Mouse (Mus musculus) limb, embryonic 14.5 days (tissue): Measurements from ENCODE around the gene Kat6b. TPM values are rescaled to one million over a fixed set of nuclear protein-coding genes. Genes with fewer than 3 reads are reported as not detected.
A peak's percentile ranks its signal among the peaks of the same experiment; 100 is the strongest.

Experiments
- ATAC-seq: fragments of 200-750 bp; cut with Nextera tagmentation; 2 replicates; pipeline ENCODE4 v1.8.0; 2017; ENCODE audit warnings: low read depth, moderate number of reproducible peaks, moderate TSS enrichment; ENCODE audit not compliant: low FRiP score
- DNase-seq: peaks from one replicate; pipeline ENCODE4 v3.0.0-alpha.2; 2015; ENCODE audit warnings: low spot score
- H3K27ac ChIP-seq: fragments of 300-500 bp; sonication (generic); replicated peaks from 2 replicates; pipeline ENCODE4 v1.5.1; 2014; ENCODE audit warnings: low read depth, mild to moderate bottlenecking, low read length, moderate library complexity, mixed read lengths
- H3K27me3 ChIP-seq: fragments of 300-500 bp; sonication (generic); 2 replicates; pipeline ENCODE4 v1.6.1; 2014; ENCODE audit warnings: low read length, mixed read lengths; ENCODE audit not compliant: control insufficient read depth, insufficient read depth
- H3K36me3 ChIP-seq: fragments of 300-500 bp; sonication (generic); 2 replicates; pipeline ENCODE4 v1.6.1; 2014; ENCODE audit warnings: mild to moderate bottlenecking, low read length, moderate library complexity, mixed read lengths; ENCODE audit not compliant: control insufficient read depth, insufficient read depth
- H3K4me1 ChIP-seq: fragments of 300-500 bp; sonication (generic); 2 replicates; pipeline ENCODE4 v1.6.1; 2014; ENCODE audit warnings: antibody characterized with exemption, low read length, mixed read lengths; ENCODE audit not compliant: control insufficient read depth, insufficient read depth
- H3K4me2 ChIP-seq: fragments of 300-500 bp; sonication (generic); replicated peaks from 2 replicates; pipeline ENCODE4 v1.6.1; 2014; ENCODE audit warnings: low read depth, mild to moderate bottlenecking, low read length, moderate library complexity; ENCODE audit not compliant: severe bottlenecking
- H3K4me3 ChIP-seq: fragments of 300-500 bp; sonication (generic); replicated peaks from 2 replicates; pipeline ENCODE4 v1.5.1; 2014; ENCODE audit warnings: low read length
- H3K9ac ChIP-seq: fragments of 300-500 bp; sonication (generic); 2 replicates; pipeline ENCODE4 v1.6.1; 2014; ENCODE audit warnings: mild to moderate bottlenecking, low read depth, low read length, moderate library complexity; ENCODE audit not compliant: severe bottlenecking
- H3K9me3 ChIP-seq: fragments of 300-500 bp; sonication (generic); 2 replicates; pipeline ENCODE4 v1.6.1; 2016; ENCODE audit warnings: low read length; ENCODE audit not compliant: control insufficient read depth
- POLR2A ChIP-seq: fragments of 200-500 bp; IDR thresholded peaks from 2 replicates; pipeline ENCODE4 v1.8.0; 2012; ENCODE audit warnings: inconsistent platforms, mild to moderate bottlenecking, moderate library complexity, borderline replicate concordance; ENCODE audit not compliant: insufficient read depth, insufficient read length; ENCODE audit errors: extremely low read depth
- WGBS: fragments of 180-500 bp; shearing (Covaris S2); extraction: QIAGEN DNeasy Blood & Tissue Kit; methylation state at CpG from one replicate; pipeline ENCODE4 v1.1.7; 2014; 5-methylcytosine and 5-hydroxymethylcytosine counted together
- polyA plus RNA-seq, 2 experiments: library from polyadenylated mRNA; depleted of rRNA in 1 of 2; stranded (reverse) in 1 of 2; unstranded in 1 of 2; fragments of >200 nt; fragmentation: Nextera tagmentation in 1 of 2; extraction: Ambion mirVana in 1 of 2; gene quantifications; 2 replicates each; pipeline versions ENCODE4 v1.2.1 to v1.2.3; 2012 to 2014

The Kat6b gene
- polyA plus RNA-seq, 2 experiments, result 26.0 to 35.5 TPM

DNA sequence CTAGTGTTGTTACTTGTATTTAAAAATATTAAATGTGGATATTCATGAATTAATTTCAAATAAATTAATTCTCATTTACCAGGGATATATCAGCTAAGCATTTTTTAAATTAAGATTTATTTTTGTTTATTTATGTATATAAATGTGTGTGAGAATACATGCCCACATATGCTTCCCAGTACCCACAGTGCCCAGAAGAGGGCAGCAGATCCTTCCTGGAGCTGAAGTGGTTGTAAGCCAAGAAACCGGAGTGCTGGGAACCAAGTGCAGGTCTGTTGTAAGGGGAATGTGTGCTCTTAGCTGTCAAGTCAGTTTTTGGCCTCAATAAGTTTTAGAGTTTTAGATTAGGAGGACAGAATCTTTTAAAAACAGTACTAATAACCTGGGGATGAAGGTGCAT is 110.9 kb downstream of the Kat6b start:
- no peaks in the 10 kb centered on the region for H3K27me3 ChIP-seq
- H3K27ac ChIP-seq, result no peak overlapping the region; the same call in 1 of the 2 replicates
- no peaks in the 10 kb centered on the region for H3K36me3 ChIP-seq
- TF ChIP-seq POLR2A, result no peak
- ATAC-seq (no peak), DNase-seq (no peak)
- no peak overlapping the region for H3K4me3 ChIP-seq
- H3K4me2 ChIP-seq, result no peak overlapping the region
- no peaks in the 10 kb centered on the region for H3K9me3 ChIP-seq
- peaks cover 26% of the 10 kb centered on the region for H3K4me1 ChIP-seq
- WGBS, result 97% methylated on average over 1 of the region's 1 CpGs
- no peak overlapping the region for H3K9ac ChIP-seq

DNA sequence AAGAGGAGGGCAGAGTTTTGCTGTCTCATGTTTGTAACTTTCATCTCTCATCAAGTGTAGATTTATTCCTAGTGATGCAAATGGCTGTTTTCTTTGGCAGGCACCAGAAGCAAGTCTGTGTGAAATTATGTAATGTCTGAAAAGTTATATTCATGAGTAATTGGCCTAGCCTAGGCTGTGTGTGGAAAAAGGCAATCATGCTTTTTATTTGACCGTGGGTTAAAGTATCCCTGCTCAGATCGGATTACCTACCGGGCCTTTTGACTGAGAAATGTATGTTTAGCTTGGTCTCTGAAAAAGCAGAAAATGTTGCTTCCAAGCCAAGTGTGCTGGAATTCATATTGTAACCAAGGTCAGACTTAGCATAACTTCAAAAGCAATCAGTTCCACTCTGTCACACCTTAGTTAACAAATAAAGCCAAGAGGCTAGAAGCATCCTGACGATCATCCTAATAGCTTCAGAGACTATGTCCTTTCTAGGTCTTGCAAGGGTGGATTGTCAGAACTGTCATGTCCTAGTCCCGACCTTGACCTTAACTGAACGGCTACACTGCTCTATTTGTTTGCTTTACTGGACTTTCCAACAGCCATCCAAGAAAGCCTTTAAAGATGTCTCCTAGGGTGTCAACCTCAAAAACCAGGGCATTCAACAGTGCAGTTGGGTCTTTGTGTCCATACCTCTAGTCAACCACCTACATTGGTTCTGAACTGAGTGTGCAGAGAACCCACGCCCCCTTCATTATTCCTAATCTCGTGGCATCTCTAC is 111.9 kb downstream of the Kat6b start:
- Histone ChIP-seq H3K27ac (0 out of 2 replicates have a peak overlapping the region, but pooled peaks have one; percentile 3), H3K27me3 (no peaks in the 10 kb centered on the region), H3K4me2 (no peak overlapping the region), H3K9me3 (no peaks in the 10 kb centered on the region), H3K4me1 (peaks cover 16% of the 10 kb centered on the region), H3K4me3 (no peak overlapping the region), H3K9ac (no peak overlapping the region), H3K36me3 (no peaks in the 10 kb centered on the region)
- no peak for TF ChIP-seq POLR2A
- DNase-seq, result peak; percentile 80
- 65% methylated on average over 8 of the region's 8 CpGs for WGBS
- ATAC-seq, result peak; percentile 86

DNA sequence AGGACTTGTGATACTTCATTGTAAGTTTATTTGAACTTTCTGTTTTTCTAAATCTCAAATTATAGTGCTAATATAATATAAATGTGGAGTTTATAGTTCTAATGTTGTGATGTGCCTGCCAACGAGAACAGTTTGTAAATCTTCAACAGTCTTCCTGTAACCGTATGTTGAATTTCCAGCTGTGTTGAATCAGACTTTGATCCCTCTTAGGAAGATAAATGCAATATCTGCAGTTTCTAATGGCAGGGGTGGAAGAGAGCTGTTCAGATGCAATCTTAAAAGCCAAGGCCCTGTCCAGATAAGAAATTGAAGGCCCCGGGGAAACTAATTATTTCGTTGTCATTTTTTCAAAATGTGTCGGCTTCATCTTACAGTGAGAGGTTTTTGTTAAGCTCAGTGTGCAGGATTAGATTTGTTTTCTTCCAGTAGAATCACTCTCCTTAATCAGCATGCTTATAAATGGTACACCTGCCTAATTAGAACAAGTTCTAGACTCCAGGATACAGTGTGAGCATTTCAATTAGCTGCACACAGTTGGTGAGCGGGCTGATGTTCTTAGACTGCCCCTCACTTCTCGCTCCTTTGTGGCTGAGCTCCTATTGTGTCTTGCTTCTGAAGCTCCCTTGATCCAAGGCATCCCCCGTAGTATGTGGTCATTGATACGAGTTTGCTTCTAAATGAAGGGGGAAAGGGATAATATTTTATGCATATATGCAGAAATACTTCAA is 118.4 kb downstream of the Kat6b start:
- DNase-seq (no peak), ATAC-seq (no peak)
- 51% methylated on average over 9 of the region's 9 CpGs for WGBS

DNA sequence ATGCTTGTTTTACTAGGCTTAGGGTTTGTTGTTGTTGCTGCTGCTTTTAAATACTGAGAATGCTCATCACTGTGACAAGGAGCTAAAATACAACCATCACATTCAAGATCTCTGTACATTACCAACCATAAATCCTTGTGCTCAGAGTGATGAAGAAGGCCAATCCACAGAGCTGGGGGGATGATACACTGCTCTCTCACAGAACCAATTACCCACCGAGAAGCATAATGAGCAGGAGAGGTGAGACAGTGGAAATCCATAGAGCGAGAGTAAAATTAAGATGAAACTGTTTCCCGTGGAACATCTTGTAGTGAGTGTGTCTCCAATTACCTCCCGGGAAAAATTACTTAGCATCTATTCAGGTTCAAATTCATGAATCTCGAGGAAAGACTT is 118.9 kb downstream of the Kat6b start:
- H3K27me3 ChIP-seq, result no peaks in the 10 kb centered on the region
- ATAC-seq (no peak), DNase-seq (no peak)
- H3K27ac ChIP-seq, result no peak overlapping the region
- WGBS, result 59% methylated on average over 5 of the region's 5 CpGs
- no peak overlapping the region for H3K4me3 ChIP-seq
- no peaks in the 10 kb centered on the region for H3K9me3 ChIP-seq
- no peak for TF ChIP-seq POLR2A
- no peaks in the 10 kb centered on the region for H3K36me3 ChIP-seq
- no peak overlapping the region for H3K4me2 ChIP-seq
- no peak overlapping the region for H3K9ac ChIP-seq
- peaks cover 20% of the 10 kb centered on the region for H3K4me1 ChIP-seq

More for the DNA sequence above, 118.4 kb downstream of the Kat6b start:
- Histone ChIP-seq H3K27ac (no peak overlapping the region), H3K4me2 (no peak overlapping the region), H3K9me3 (no peaks in the 10 kb centered on the region), H3K27me3 (no peaks in the 10 kb centered on the region), H3K4me1 (peaks cover 20% of the 10 kb centered on the region), H3K4me3 (no peak overlapping the region), H3K9ac (no peak overlapping the region), H3K36me3 (no peaks in the 10 kb centered on the region)
- no peak for TF ChIP-seq POLR2A

DNA sequence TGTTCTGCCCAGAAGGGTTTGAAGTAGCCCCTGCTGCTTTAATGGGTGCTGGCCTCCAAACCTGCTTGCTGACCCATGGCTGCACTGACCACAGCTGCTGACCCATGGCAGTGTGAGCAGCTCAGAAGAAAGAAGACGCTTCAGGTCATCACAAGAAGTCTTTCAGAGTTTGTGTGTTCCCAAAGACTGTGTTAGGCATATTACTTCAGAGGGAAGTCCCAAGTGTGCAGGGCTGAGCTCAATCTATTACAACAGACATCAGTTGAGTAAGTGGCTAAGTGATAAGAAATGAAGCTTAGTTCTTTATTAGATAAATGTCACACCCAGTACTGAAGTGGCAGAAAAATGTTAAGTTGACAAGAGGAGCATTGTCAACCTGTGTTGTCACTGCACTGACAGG is 119.4 kb downstream of the Kat6b start:
- 80% methylated on average over 1 of the region's 1 CpGs for WGBS
- no peak overlapping the region for H3K9ac ChIP-seq
- no peaks in the 10 kb centered on the region for H3K9me3 ChIP-seq
- no peak overlapping the region for H3K4me2 ChIP-seq
- no peaks in the 10 kb centered on the region for H3K27me3 ChIP-seq
- no peak for TF ChIP-seq POLR2A
- no peak overlapping the region for H3K4me3 ChIP-seq
- no peak for DNase-seq
- peaks cover 20% of the 10 kb centered on the region for H3K4me1 ChIP-seq
- H3K36me3 ChIP-seq, result no peaks in the 10 kb centered on the region
- no peak overlapping the region for H3K27ac ChIP-seq
- ATAC-seq, result no peak
